Mouse (Mus musculus) midbrain, postnatal 0 days (tissue): ENCODE results near the gene Rac1. TPM values are rescaled to one million over a fixed set of nuclear protein-coding genes. Genes with fewer than 3 reads are reported as not detected.

Experiments used
- ATAC-seq: fragments of 200-750 bp; cut with Nextera tagmentation; 2 replicates; pipeline ENCODE4 v1.8.0; 2017; ENCODE audit warnings: moderate number of reproducible peaks, mild to moderate bottlenecking, moderate TSS enrichment, moderate library complexity; ENCODE audit not compliant: low FRiP score
- DNase-seq: peaks from one replicate; pipeline ENCODE4 v3.0.0-alpha.2; 2015; ENCODE audit warnings: low spot score
- H3K27ac ChIP-seq: fragments of 300-500 bp; sonication (generic); 2 replicates; pipeline ENCODE4 v1.5.1; 2014; ENCODE audit warnings: low read depth, mild to moderate bottlenecking, low read length, mixed read lengths
- H3K27me3 ChIP-seq: fragments of 300-500 bp; sonication (generic); 2 replicates; pipeline ENCODE4 v1.6.1; 2014; ENCODE audit warnings: low read length, control low read depth, mixed read lengths; ENCODE audit not compliant: insufficient read depth
- H3K36me3 ChIP-seq: fragments of 300-500 bp; sonication (generic); 2 replicates; pipeline ENCODE4 v1.6.1; 2014; ENCODE audit warnings: low read length, control low read depth, mixed read lengths; ENCODE audit not compliant: insufficient read depth
- H3K4me1 ChIP-seq: fragments of 300-500 bp; sonication (generic); 2 replicates; pipeline ENCODE4 v1.6.1; 2014; ENCODE audit warnings: mild to moderate bottlenecking, control low read depth, antibody characterized with exemption, low read length, mixed read lengths; ENCODE audit not compliant: insufficient read depth
- H3K4me2 ChIP-seq: fragments of 300-500 bp; sonication (generic); 2 replicates; pipeline ENCODE4 v1.6.1; 2014; ENCODE audit warnings: low read depth, mild to moderate bottlenecking, low read length, mixed read lengths; ENCODE audit not compliant: poor library complexity, severe bottlenecking
- H3K4me3 ChIP-seq: fragments of 300-500 bp; sonication (generic); 2 replicates; pipeline ENCODE4 v1.5.1; 2014; ENCODE audit warnings: low read depth, mild to moderate bottlenecking, low read length, moderate library complexity
- H3K9ac ChIP-seq: fragments of 300-500 bp; sonication (generic); replicated peaks from 2 replicates; pipeline ENCODE4 v1.6.1; 2014; ENCODE audit warnings: mild to moderate bottlenecking, low read length, moderate library complexity, mixed read lengths; ENCODE audit not compliant: poor library complexity, severe bottlenecking
- H3K9me3 ChIP-seq: fragments of 300-500 bp; sonication (generic); 2 replicates; pipeline ENCODE4 v1.6.1; 2016; ENCODE audit warnings: low read length, control low read depth
- CTCF ChIP-seq: IDR thresholded peaks from 2 replicates; pipeline ENCODE4 v1.5.1; 2016; ENCODE audit warnings: antibody characterized with exemption, mild to moderate bottlenecking
- WGBS: fragments of 180-500 bp; shearing (Covaris S2); extraction: QIAGEN DNeasy Blood & Tissue Kit; methylation state at CpG from one replicate; pipeline ENCODE4 v1.1.7; 2014; 5-methylcytosine and 5-hydroxymethylcytosine counted together
- polyA plus RNA-seq: library from polyadenylated mRNA; unstranded; fragments of >200 nt; fragmentation: Nextera tagmentation; extraction: Ambion mirVana; gene quantifications from 2 replicates; pipeline ENCODE4 v1.2.1, GENCODE M21; 2015
- total RNA-seq: library from RNA; depleted of rRNA; stranded (reverse); fragments of >200 nt; gene quantifications from 2 replicates; pipeline ENCODE4 v1.2.3, GENCODE M21; 2014

Gene Rac1
- total and polyA plus RNA-seq, 2 experiments from 2014 or later, result 194 to 451 TPM

DNA sequence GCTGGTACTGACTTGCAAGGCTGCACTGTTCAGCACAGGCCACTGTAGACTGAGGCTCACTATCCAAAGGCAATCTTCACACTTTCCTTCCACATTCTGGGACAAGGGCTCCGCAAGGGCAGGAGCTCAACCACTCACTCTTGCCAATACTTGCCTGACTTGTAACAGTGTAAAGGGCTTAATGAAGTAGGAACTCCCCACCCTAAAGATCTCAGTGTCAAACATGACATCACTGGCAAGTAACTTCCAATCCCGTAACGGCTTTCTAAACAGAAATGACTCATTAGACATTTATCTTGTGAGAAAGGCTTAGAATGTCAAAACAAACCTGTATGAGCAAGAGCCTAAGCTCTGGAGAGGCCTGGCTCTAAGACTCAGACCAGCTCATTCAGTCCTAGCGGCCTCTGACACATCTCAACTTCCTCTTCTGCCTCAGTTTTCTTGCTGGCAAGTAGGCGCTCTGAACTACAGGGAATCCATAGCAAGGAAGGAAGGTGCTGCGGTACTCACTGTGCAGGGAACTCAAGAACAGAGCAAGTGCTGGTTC, 9.7 kb downstream of the Rac1 start:
- no peak for DNase-seq
- no peak for TF ChIP-seq CTCF
- no peak for ATAC-seq
- WGBS, result 93% methylated on average over 6 of the region's 6 CpGs
- Histone ChIP-seq H3K9me3 (no peaks in the 10 kb centered on the region), H3K27ac (no peak overlapping the region), H3K9ac (no peak overlapping the region), H3K4me2 (no peak overlapping the region), H3K4me3 (no peak overlapping the region), H3K27me3 (no peaks in the 10 kb centered on the region), H3K4me1 (no peaks in the 10 kb centered on the region), H3K36me3 (peaks cover 26% of the 10 kb centered on the region)

DNA sequence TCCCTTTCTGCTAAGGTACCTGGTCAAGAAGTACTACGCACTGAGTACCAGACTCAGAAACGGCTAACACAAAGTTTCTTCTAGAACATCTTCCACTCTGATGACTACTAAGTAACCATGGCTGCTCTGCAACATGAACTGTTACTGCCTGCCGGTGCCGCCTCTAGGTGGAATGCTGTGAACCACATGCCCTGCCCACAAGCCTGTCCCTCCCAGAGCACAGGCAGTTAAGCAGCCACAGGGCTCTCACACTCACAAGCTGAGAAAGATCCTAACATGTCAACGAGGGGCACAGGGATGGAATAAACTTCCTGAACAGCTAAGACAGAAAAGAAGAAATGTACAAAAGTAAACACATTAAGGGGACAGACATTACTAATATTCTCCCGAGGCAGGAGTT, 10.4 kb downstream of the Rac1 start:
- 86% methylated on average over 6 of the region's 6 CpGs for WGBS
- ATAC-seq (no peak), DNase-seq (no peak)
- Histone ChIP-seq H3K4me2 (no peak overlapping the region), H3K4me1 (no peaks in the 10 kb centered on the region), H3K4me3 (no peak overlapping the region), H3K36me3 (peaks cover 30% of the 10 kb centered on the region), H3K9ac (no peak overlapping the region), H3K27ac (no peak overlapping the region), H3K27me3 (no peaks in the 10 kb centered on the region), H3K9me3 (no peaks in the 10 kb centered on the region)
- TF ChIP-seq CTCF, result no peak

DNA sequence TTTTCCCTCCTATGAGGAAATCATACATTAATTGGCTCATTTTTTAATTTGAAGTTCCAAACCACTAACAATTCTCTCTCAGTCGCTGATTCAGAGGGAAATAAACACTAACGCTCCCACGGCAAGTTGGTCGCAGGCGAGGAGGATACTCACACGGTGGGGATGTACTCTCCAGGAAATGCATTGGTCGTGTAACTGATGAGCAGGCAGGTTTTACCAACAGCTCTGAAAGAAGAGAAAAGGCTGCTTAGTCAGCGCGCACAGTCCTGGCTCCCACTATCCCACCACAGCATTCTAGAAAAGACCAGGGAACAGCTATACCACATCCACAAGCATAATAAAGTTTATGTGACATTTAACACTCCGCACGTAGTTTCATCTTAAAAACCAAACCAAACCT, 10.8 kb downstream of the Rac1 start:
- no peak overlapping the region for H3K4me3 ChIP-seq
- H3K4me1 ChIP-seq, result no peaks in the 10 kb centered on the region
- no peak for TF ChIP-seq CTCF
- no peak overlapping the region for H3K27ac ChIP-seq
- H3K9me3 ChIP-seq, result no peaks in the 10 kb centered on the region
- H3K27me3 ChIP-seq, result no peaks in the 10 kb centered on the region
- no peak overlapping the region for H3K4me2 ChIP-seq
- no peak for ATAC-seq
- DNase-seq, result no peak
- WGBS, result 93% methylated on average over 11 of the region's 11 CpGs
- peaks cover 34% of the 10 kb centered on the region for H3K36me3 ChIP-seq
- no peak overlapping the region for H3K9ac ChIP-seq

DNA sequence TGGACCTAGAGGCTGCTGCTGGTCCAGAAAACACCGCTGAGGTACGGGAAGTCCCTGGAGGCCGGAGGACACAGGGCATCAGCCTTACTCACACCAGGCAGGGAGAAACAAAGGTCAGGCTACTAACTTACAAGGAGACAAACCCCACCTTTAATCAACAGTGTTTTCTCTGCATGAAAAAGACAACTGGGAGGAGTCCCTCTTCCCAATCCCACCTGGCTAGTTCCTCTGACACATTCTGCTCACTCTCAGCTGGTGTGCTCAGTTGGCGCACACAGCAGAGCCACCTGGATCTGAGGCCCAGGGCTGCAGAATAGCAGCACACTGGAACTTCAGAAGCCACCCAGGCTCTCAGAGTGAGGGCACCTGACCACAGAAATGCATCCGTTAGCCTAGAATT, 13.0 kb downstream of the Rac1 start:
- no peak for ATAC-seq
- no peak for TF ChIP-seq CTCF
- WGBS, result 88% methylated on average over 5 of the region's 5 CpGs

DNA sequence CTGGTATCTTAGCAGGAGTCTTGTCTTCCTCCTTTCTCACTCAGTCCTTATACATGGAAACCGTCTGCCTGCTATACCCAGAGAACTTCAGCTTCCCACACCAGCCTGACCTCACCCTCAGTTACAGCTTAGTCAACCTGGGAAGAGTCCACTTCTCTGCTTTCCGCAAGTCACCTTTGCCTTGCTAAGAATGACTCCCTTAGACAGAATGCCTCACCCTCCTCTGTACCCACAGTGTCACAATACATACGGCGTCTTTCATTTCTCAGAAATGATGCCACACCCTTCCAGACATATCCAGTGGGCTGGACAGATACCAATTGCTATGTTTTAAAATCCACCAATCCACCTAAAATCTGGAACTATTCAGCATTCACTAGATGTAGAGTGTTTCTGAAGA, 15.5 kb downstream of the Rac1 start:
- Histone ChIP-seq H3K27ac (no peak overlapping the region), H3K4me1 (no peaks in the 10 kb centered on the region), H3K9me3 (no peaks in the 10 kb centered on the region), H3K4me3 (no peak overlapping the region), H3K36me3 (peaks cover 48% of the 10 kb centered on the region), H3K27me3 (no peaks in the 10 kb centered on the region), H3K9ac (no peak overlapping the region), H3K4me2 (no peak overlapping the region)
- ATAC-seq, result no peak
- no peak for TF ChIP-seq CTCF
- DNase-seq, result no peak
- WGBS, result 98% methylated on average over 4 of the region's 4 CpGs

More for the DNA sequence above, 13.0 kb downstream of the Rac1 start:
- Histone ChIP-seq H3K9me3 (no peaks in the 10 kb centered on the region), H3K4me1 (no peaks in the 10 kb centered on the region), H3K9ac (no peak overlapping the region), H3K27ac (no peak overlapping the region), H3K4me2 (no peak overlapping the region), H3K36me3 (peaks cover 40% of the 10 kb centered on the region), H3K4me3 (no peak overlapping the region), H3K27me3 (no peaks in the 10 kb centered on the region)
- no peak for DNase-seq

DNA sequence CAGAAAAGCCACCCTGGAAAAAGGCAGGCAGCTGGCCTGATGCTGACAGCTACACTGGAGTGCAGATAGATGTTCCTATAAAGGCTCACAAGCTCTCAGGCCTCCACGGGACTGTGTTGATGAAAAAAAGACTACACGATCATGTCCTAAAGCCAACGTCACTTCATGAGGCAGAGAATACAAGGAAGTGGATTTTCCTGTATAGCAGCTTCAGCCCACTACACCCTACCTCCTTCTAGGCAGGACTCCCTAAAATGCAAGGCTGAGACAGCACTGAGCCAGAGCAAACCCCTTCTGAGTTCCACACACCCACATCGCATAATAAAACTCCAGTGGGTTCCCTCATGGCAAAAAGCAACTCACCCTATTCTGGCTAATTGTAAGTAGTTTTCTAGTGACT, 16.3 kb downstream of the Rac1 start:
- peaks cover 51% of the 10 kb centered on the region for H3K36me3 ChIP-seq

More for the DNA sequence above, 16.3 kb downstream of the Rac1 start:
- no peak for DNase-seq
- H3K27me3 ChIP-seq, result no peaks in the 10 kb centered on the region
- no peak overlapping the region for H3K4me3 ChIP-seq
- no peak overlapping the region for H3K27ac ChIP-seq
- no peaks in the 10 kb centered on the region for H3K4me1 ChIP-seq
- H3K9ac ChIP-seq, result no peak overlapping the region
- ATAC-seq, result no peak
- 92% methylated on average over 4 of the region's 4 CpGs for WGBS
- no peak overlapping the region for H3K4me2 ChIP-seq
- TF ChIP-seq CTCF, result no peak
- no peaks in the 10 kb centered on the region for H3K9me3 ChIP-seq
